Mouse (Mus musculus): ENCODE data around the gene Gnptg.
"Not testable (repeated sequence)": the region's sequence is repeated elsewhere in the genome, so short reads cannot be mapped to it uniquely, and the experiment has no call there.

Gnptg gene

GRCm38 (mm10) chr17:25244239-25244638 is 4.3 kb upstream of the Gnptg start:
- in situ Hi-C loops (cut with MboI, MseI) = no loop called here

- in situ Hi-C loops (cut with MboI, MseI) = no loop called here
These were observed 3.3 kb upstream of the Gnptg start for GRCm38 (mm10) chr17:25243131-25243780.

- in situ Hi-C loops (cut with MboI, MseI) = no loop called here
These were observed 4.3 kb downstream of the Gnptg start for GRCm38 (mm10) chr17:25235635-25236034.

- in situ Hi-C loops (cut with MboI, MseI) = not testable (repeated sequence)
These were observed 8.3 kb downstream of the Gnptg start for GRCm38 (mm10) chr17:25231621-25232020.

GRCm38 (mm10) chr17:25230700-25231099 is 9.2 kb downstream of the Gnptg start:
- in situ Hi-C loops (cut with MboI, MseI) = no loop called here

GRCm38 (mm10) chr17:25230014-25230655 is 9.8 kb downstream of the Gnptg start:
- in situ Hi-C loops (cut with MboI, MseI) = not testable (repeated sequence)

GRCm38 (mm10) chr17:25227991-25228390 is 11.9 kb downstream of the Gnptg start:
- in situ Hi-C loops (cut with MboI, MseI) = loop anchor here (10.0 kb wide), 1 partner anchor 683 kb away; the partner anchor contains the start of gene Pkd1

- in situ Hi-C loops (cut with MboI, MseI) = loop anchor here (10.0 kb wide), 1 partner anchor 681 kb away; the partner anchor contains the start of gene Pkd1
These were observed 14.3 kb downstream of the Gnptg start for GRCm38 (mm10) chr17:25225659-25226058.

- in situ Hi-C loops (cut with MboI, MseI) = loop anchor here (5.0 to 10.0 kb wide), 2 partner anchors 48 to 680 kb away; partner anchors contain the start of genes Pkd1 and Ube2i
These were observed 15.2 kb downstream of the Gnptg start for GRCm38 (mm10) chr17:25224586-25225222.

- in situ Hi-C loops (cut with MboI, MseI) = loop anchor here (5.0 to 10.0 kb wide), 2 partner anchors 49 to 678 kb away; partner anchors contain the start of genes Pkd1 and Ube2i
These were observed 16.8 kb downstream of the Gnptg start for GRCm38 (mm10) chr17:25222951-25223601.

- in situ Hi-C loops (cut with MboI, MseI) = loop anchor here (5.0 to 10.0 kb wide), 2 partner anchors 50 to 678 kb away; partner anchors contain the start of genes Pkd1 and Ube2i
These were observed 17.4 kb downstream of the Gnptg start for GRCm38 (mm10) chr17:25222504-25222940.

GRCm38 (mm10) chr17:25221821-25222503 is 18.0 kb downstream of the Gnptg start:
- in situ Hi-C loops (cut with MboI, MseI) = loop anchor here (5.0 to 10.0 kb wide), 2 partner anchors 50 to 677 kb away; partner anchors contain the start of genes Pkd1 and Ube2i

- in situ Hi-C loops (cut with MboI, MseI) = loop anchor here (5.0 to 10.0 kb wide), 2 partner anchors 52 to 676 kb away; partner anchors contain the start of genes Pkd1 and Ube2i
These were observed 19.2 kb downstream of the Gnptg start for GRCm38 (mm10) chr17:25220746-25221145.

- in situ Hi-C loops (cut with MboI, MseI) = loop anchor here (5.0 to 10.0 kb wide), 2 partner anchors 53 to 675 kb away; partner anchors contain the start of genes Pkd1 and Ube2i
These were observed 20.2 kb downstream of the Gnptg start for GRCm38 (mm10) chr17:25219492-25220295.

- in situ Hi-C loops (cut with MboI, MseI) = no loop called here
These were observed 21.0 kb downstream of the Gnptg start for GRCm38 (mm10) chr17:25218967-25219366.

- in situ Hi-C loops (cut with MboI, MseI) = no loop called here
These were observed 24.5 kb downstream of the Gnptg start for GRCm38 (mm10) chr17:25215431-25215830.

- in situ Hi-C loops (cut with MboI, MseI) = no loop called here
These were observed 28.2 kb downstream of the Gnptg start for GRCm38 (mm10) chr17:25211705-25212104.

GRCm38 (mm10) chr17:25210680-25211466 is 29.1 kb downstream of the Gnptg start:
- in situ Hi-C loops (cut with MboI, MseI) = no loop called here

GRCm38 (mm10) chr17:25210006-25210405 is 29.9 kb downstream of the Gnptg start:
- in situ Hi-C loops (cut with MboI, MseI) = no loop called here

Data from T-helper 1 cell (primary cell).